Mouse (Mus musculus): ENCODE measurements around the gene Clec4f.
A peak's percentile ranks its signal among the peaks of the same experiment; 100 is the strongest.
"Not testable (repeated sequence)": the region's sequence is repeated elsewhere in the genome, so short reads cannot be mapped to it uniquely, and the experiment has no call there.

Gene Clec4f

GRCm38 (mm10) chr6:83656087-83656486 lies at the start of gene Clec4f:
TSS of gene Clec4f (minus strand) at chr6:83656187.
- no peak for DNase-seq (ENCODE audit: extremely low spot score, low spot score)

DNA sequence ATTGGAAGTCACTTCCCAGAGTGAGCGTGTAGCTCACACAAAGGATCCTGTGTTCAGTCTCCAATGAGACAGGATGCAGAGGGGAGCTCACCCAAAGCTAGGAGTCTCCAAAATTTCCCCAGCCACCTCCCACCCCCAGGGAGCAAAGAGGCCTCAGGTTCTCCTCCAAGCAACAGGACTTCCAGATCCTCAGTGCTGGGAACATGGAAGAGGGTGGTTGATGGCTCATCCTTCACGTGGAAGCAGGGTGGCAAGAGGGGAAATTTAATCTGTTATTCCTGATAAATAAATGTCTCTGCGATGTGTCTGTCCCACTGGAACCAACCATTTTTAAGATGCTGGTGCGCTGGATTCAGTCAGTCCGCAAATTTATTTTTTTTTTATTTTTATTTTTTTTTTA lies 48.7 kb upstream of the Clec4f start:
- DNase-seq (ENCODE audit: extremely low spot score, low spot score), result no peak

DNA sequence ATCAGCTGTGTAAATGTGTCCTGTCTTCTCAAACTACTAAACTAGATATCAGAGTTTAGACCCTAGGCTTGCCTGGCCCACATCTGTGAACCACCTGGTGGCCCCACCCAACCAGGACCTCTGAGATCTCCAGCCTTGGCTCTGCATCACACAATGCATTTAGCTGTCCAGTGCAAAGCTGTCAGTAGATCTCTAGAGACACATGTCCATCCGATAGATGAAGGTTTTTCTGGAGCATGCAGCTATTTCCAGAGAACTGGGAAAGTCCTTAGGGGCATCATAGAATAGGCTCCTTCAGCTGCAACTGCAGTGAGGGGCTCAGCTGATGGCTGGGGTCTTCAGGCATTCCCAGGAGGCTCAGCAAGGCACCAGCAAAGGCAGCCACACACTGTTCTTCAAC lies 48.3 kb upstream of the Clec4f start:
- DNase-seq (ENCODE audit: extremely low spot score, low spot score), result peak; percentile 56

DNA sequence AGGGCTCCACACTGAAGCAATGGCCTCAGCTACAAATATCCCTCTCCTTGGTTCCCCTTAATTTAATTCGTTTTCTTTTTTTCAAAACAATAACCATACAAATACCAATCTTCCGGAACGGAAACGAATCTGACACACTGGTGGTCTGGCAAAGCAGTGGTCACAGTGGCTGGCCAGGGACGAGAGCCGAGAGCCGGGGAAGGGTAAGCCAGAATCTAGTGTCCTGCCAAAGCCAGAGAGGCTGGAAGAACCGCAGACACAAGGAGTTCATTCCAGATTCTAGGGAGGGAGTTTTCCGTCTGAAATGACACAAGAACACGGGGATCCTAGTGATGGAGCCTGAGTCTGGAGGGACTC lies 47.7 kb upstream of the Clec4f start:
- DNase-seq (ENCODE audit: extremely low spot score, low spot score), result no peak

DNA sequence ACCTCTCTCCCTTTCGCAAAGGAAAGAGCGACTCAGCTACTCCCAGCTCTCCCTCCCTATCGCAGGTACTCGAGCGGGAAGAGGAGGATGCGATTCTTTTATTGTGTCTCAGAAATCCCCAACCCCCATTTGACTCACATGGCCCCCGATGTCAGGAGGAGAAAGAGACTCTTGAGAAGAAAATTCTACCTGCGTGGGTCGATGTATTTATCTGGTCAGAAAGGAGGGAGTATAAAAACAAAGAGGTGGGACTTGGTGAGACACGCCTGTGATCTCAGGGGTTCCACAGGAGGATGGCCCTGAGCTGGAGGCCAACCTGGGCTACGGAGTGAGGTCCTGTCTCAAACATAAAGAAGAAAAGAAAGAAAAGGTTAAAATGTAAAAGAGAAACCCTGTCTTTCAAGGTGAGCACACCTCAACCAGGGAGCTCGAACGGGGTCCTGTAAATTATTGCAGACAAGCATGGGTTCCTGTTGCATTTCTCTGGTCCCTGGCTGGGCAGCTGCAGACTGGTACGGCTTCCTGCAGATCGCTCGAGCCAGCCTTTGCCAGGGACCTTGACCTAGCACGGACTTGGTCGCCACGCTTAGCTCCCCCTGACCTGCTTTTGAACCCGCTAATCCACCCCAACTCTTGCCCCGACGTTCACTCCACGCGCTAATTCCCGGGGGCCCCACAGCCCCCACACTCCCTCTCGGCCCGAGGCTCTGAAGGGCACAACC lies 47.2 kb upstream of the Clec4f start:
- DNase-seq (ENCODE audit: extremely low spot score, low spot score), result peak; percentile 58

GRCm38 (mm10) chr6:83702146-83702999 lies 46.4 kb upstream of the Clec4f start:
- DNase-seq (ENCODE audit: extremely low spot score, low spot score), result peak; percentile 77

DNA sequence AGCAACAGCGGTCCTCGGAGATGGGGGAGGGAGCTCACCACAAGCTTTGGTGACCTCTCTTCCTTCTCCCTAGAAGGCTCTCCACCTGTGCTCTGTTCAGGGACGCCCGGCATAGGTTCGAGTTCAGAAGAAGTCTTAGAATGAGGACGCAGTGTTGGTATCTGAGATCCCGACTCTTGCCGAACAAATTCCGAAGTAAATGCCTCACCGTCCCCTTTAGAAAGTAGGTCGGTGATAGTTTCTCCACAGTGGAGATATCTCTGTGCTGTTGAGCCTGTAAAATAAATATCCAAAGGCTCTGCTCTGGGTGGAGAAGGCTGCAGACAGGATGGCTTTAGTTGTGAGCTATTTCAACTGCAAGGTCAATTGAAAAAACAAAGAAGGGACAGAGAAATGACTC lies 45.0 kb upstream of the Clec4f start:
- peak; percentile 53 for DNase-seq (ENCODE audit: extremely low spot score, low spot score)

GRCm38 (mm10) chr6:83699971-83700370 lies 44.0 kb upstream of the Clec4f start:
- DNase-seq (ENCODE audit: extremely low spot score, low spot score), result no peak

- DNase-seq (ENCODE audit: extremely low spot score, low spot score), result peak; percentile 21
Observed at GRCm38 (mm10) chr6:83697932-83698331, 41.9 kb upstream of the Clec4f start.

DNA sequence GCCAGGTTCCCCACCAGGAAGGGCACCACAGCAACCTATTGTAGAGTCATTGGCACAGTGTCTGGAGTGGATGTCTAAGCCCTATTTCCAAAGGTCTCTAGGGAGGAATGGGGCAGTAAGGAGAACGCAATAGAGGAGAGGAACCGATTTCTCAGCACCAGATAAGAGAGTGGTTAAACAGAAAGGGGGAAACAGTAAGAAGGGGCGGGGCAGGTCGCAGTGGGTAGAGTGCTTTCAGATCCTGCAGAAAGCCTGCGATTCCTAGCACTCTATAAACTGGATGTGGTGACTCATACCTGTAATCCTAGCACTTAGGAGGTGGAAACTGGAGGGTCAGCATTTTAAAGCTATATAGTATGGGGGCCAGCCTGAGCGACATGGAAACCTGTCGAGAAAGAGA lies 40.7 kb upstream of the Clec4f start:
- DNase-seq (ENCODE audit: extremely low spot score, low spot score), result no peak

- DNase-seq (ENCODE audit: extremely low spot score, low spot score), result no peak
Observed at GRCm38 (mm10) chr6:83695731-83696130, 39.7 kb upstream of the Clec4f start.

DNA sequence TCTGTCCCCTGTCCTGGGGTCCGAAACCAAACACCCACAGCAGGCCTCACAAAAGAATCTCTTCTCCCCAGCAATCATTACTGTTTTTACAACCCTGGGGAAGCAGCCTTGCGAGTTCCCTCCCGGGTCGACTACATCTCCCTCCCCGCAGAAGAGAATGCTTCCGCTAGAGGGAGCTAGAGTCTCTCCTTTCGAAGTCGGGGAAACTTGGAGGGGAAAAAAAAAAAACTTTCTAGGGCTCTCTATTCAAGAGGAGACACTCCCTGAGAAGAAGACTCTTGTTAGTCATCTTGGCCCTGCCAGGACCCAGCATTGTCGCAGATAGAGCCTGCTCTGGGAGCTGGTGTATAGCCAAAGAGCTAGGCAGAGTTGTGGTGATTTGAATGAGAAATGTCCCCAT lies 37.8 kb upstream of the Clec4f start:
- peak; percentile 61 for DNase-seq (ENCODE audit: extremely low spot score, low spot score)

- DNase-seq (ENCODE audit: extremely low spot score, low spot score), result no peak
Observed at GRCm38 (mm10) chr6:83692962-83693361, 37.0 kb upstream of the Clec4f start.

- DNase-seq (ENCODE audit: extremely low spot score, low spot score), result no peak
Observed at GRCm38 (mm10) chr6:83690936-83691335, 34.9 kb upstream of the Clec4f start.

- DNase-seq (ENCODE audit: extremely low spot score, low spot score), result peak; percentile 47
Observed at GRCm38 (mm10) chr6:83690277-83690676, 34.3 kb upstream of the Clec4f start.

DNA sequence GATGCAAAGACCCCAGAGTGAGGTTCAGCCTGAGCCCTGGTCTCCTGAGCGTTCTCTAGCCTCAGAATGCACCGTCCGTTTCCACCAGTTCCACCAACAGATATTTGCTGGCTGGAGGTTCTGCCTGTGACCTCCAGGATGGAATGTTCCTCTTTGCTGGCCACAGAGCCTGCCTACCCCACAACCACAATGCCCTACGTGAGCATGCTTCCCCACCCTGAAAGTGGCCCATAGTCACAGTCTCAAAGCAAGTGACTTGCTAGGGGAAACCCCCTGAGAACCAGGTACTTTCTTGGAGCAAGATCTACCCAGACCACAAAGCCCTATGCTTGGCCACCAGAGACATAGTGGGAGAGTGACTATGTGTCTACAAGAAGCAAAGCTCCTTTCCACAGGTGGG lies 33.4 kb upstream of the Clec4f start:
- DNase-seq (ENCODE audit: extremely low spot score, low spot score), result no peak

DNA sequence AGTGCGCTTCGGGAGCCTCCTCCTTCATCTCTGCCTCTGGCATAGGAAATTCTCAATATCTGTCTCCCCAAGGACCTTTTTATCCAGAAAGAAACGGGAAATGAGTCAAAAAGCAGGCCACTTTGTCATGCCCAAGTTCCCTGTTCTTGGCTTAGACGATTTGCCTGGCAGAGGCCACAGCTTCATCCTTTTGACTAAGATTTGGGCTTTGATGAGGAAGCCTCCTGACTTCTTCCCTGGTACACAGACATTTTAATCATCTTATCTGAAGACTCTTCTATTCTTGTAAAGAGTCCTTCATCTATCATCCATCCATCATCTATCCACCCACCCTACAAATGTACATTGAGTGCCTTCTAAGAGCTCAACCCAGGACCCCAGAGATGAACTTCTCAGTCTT lies 21.8 kb upstream of the Clec4f start, which contains the start of gene Cd207:
Gene Cd207, minus strand, starts transcription at position 101 of the 400 bp plus-strand sequence.
- no peak for DNase-seq (ENCODE audit: extremely low spot score, low spot score)

DNA sequence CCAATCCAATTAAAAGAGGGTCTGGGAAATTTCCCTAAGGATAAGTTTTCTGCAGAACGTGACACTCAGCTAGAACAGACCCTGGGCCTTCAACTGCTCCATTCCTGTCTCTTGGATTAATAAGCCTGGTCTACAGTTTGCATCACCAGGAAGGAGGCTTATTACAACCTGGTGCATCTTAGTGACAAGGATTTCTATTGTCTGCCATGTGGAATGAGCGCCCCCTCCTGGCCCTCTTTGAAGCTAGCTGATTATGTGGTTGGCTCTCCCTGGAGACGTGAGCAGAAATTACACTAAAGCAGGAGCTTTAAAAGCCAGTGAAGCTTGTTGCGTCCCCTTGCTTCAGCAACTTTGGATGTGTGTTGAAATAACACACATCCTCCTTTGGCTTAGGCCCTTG lies 17.4 kb upstream of the Clec4f start:
- DNase-seq (ENCODE audit: extremely low spot score, low spot score), result peak; percentile 81

GRCm38 (mm10) chr6:83665009-83665408 lies 9.0 kb upstream of the Clec4f start:
- DNase-seq (ENCODE audit: extremely low spot score, low spot score), result no peak

- DNase-seq (ENCODE audit: extremely low spot score, low spot score), result no peak
Observed at GRCm38 (mm10) chr6:83660821-83661220, 4.8 kb upstream of the Clec4f start.

GRCm38 (mm10) chr6:83646715-83647114 lies 9.3 kb downstream of the Clec4f start:
- DNase-seq (ENCODE audit: extremely low spot score, low spot score), result no peak

GRCm38 (mm10) chr6:83635329-83635728 lies 20.7 kb downstream of the Clec4f start:
- no peak for DNase-seq (ENCODE audit: extremely low spot score, low spot score)

DNA sequence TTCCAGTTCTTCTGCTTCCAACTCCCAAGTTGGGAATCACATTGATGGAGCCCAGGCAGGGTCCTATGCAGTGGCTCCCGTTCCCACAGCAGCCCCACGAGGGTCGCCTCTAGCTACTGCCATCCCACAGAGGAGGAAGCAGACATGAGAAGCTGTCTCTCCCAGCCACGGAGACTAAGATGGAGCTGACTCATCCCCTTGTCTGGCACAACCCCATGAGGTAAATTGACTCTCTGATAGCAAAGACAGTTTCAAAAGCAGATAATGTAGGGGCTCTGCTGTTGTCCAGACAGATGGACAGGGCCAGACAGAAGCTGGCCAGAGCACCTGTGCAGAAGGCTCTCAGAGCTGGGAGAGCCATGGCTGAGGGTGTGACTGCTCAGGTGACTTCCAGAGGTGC lies 21.4 kb downstream of the Clec4f start:
- DNase-seq (ENCODE audit: extremely low spot score, low spot score), result not testable (repeated sequence)
